Mouse (Mus musculus) c-Kit-negative CD71-positive TER-119-positive erythroid progenitor cells, embryonic 14.5 days (primary cell): Measurements from ENCODE around the gene Mical2.

ENCODE experiments used
- DNase-seq: peaks from one replicate; pipeline ENCODE4 v3.0.0-alpha.2; 2013; ENCODE audit warnings: low read depth, low spot score

Gene Mical2

DNA sequence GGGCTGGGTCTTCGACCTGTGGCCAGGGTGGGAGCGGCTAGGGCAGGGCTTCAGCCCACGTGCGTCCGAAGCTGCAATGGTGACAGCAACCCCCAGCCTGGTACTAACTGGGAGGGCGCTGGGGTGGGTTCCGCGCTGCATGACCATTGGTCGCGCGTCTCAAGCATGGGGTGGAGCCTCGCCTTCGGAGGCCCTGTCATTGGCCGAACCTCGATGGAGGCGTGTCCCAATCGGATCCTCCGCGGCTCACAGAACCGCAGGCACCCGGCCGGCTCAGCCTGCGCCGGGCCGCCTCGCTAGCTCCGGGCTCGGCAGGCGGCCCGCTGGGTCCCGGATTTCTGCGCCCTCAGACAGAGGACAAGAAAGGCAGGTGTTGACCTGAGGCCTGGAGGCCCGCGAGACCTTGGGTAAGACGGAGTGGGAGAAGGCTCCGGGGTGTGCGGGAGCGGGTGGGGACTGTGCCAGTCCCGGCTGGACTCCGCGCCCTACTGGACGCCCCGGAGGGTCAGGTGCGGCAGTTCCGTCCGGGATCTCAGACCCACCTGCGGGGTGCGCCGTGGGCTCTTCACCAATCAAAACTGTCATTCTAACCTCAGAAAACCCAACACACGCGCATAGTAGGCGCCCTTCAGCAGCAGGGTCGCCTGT, at the start of gene Mical2:
Mical2 (plus strand) TSS at position 242 of the 648 bp plus-strand sequence.
- no peak for DNase-seq

DNA sequence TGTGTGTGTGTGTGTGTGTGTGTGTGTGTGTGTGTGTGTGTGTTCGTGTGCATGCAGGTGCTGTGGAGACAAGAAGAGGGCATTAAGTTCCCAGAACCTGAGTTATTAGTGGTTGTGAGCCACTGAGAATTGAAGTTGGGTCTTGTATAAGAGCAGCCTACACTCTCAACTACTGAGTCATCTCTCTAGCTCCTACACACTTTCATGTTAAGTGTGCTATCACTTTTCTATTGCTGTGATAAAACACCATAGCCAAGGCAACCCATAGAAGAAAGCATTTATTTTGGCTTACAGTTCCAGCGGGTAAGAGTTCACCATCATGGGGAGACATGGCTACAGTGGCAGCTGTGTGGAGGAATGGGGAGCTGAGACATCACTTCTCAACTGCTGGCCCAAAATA, 49.0 kb upstream of the Mical2 start:
- no peak for DNase-seq

DNA sequence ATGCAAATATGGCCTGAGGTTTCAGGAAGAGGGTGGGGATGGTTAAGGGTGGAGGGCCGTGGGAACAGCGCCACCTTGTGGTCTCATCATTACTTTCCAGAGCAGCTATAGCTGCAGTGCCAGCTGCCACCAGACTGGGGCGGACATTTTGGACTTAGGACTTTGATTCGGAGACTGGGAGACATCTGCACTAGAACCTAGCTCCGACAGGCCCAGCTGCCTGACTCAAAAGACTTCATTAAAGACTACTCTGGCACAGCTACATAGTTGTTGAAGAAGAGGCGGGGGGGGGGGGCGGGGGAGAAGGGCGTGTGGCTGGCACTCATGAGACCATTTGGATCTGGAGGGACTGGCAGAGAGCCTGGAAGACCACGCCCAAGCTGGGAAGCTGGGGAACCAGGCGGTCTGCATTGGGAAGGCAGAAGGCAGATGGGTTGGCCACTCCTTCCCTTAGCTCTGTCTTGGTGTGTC, 45.4 kb upstream of the Mical2 start:
- peak; percentile 4 for DNase-seq

DNA sequence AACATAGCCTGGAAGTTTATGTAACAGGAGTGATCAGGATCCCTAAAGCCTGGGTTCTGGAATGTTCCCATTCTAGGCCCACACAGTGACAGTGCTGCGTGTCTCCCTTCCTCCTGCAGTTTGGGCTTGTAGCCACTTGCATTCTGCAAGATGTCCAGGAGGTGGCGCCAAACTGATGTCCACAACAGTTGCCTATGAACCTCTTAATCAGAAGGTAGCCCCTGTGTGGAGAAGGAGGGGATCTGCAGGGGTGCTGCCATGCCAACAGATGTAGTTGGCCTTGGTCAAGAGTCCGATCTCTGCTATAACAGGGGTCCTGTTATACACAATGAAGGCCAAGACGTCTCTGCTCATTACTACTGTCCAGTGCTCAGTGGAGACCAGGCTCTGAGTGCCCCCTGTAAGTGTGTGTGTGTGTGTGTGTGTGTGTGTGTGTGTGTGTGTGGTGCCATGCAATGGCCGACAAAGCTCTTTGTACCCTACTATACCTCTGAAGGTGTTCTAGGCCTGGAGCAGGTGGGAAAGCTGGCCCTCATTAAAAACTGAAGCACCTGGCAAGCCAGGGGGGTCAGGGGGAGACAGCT, 42.3 kb upstream of the Mical2 start:
- DNase-seq = peak; percentile 46

DNA sequence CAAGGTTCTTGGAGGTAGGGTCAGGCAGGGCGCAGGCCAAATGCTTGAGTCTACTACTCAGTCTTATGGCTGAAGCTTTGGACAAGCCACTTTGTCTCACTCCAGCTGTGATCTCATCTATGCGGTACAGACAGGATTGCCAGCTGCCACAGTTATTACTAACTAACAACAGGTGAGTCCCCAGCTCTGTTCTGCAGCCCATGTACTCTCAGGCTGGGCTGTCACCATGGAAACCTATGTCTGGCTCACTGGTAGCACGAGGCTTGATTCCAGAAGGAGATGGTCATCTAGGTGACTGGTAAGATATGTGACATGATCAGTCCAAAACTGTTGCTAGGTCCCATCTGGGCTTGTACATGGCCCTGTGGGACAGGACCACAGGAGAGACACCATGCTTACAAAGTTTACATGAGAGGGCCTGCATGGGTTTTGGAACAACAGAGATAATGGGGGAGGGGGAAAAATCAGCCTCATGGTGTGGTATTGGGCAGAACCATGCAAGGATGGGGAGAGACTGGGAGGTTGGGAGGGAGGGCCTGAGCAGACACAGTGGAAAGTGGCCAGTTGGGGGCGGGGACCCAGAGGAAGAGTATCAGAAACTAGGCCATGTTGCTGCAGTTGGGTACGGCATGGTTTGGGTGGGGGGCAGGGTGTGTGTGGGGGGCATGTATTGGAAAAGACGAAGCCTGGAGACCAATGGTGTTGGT, 41.0 kb upstream of the Mical2 start:
- DNase-seq = no peak

DNA sequence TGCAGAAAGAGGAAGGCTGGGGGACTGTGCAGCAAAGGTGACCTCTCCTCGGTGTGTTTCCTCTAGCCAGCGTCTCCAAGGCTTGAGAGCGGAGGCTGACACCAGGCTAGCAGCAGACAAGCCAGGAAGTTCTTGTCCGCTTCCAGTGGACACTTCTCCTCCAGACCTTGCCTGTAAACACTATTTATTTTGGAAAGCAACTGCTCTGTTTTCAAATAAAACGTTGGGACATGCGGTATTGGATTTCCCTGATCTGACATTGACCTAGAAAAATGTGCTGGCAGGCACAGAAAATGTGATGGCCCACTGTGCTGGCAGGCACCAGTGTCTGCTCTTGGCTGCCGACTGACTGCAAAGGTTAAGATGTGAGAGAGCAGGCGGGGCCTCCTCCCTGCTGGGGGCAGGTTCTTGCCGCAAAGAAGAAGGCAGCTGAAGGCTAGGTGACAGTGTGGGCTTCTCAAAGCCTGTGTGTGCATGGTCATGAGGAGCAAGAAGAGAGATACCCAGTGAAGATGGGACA, 40.4 kb upstream of the Mical2 start:
- no peak for DNase-seq

DNA sequence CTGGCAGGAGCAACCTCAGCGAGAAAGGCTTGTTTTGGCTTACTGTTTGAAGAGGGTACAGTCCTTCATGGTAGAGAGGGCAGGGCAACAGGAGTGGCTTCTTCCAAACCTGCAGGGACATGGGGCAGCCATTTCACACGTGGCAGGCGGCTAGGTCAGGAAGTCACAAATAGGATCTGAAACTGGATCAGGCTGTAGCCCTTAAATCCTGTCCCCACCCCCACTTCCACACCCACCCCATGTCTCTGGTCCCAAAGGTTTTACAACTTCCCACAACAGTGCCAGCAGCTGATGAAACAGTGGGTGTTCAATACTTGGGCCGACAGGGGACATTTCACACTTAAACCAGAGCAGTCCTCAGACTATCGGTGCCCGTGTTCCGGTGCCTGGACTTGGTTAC, 38.8 kb upstream of the Mical2 start:
- DNase-seq = no peak

DNA sequence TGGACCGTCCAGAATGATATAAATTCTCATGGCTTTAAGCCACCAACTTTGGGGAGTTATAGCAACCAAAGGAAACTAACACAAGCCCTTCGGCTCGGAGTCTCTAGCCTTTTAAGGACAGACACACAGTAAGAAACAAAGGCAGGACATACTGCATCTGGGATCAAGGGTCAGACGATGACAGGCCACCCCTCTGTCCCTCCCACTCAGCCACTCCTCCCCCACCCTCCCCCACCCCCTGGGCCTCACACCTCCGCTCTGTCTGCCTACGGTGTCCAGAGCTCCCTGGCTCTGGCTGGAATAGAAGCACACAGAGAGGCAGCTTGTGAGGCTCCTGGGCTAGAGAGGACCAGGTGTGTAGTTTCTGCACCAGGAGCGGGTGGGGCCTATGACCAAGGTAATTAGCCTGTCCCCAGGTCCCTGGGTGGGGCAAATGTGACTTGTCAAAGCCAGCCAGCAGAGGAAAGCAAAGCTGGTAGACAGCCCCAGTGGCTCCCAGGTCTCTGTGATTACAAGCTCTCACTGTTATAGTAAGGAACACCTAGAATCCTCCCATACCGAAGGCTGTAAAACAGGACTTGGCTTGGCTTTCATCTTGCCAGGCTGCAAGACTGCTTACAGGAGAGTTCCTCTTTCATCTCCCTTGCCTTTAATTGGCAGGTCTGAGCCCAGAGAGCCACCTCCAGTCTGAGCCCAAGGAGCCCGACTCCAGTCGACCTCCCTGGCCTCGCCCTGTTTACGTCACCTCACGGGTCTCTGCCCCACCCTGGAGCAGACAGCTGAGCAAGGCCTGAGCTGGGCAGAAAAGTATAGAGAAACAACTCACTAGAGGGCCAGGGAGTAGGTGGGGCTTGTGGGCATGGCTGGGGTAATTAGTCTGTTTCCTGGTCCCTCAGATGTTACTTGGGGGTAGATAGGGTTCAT, 37.9 kb upstream of the Mical2 start:
- no peak for DNase-seq

DNA sequence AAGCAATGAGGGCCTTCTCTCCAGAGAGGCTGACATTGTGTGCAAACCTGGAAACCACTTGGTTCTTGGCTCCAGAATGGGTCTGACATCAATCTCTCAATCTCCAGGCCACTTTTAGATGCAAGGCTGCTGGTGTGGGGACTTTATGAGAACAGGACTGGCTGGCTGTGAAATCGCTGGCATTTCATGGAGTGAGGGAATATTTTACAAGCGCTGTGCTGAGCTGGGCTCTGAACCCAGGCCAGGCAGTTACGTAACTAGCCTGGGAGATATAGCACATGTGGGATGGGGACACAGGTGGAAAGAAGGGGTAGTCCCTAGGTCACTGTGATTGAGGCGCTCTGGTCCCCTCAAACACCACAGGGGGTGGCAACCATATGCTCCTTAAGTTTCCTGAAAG, 33.4 kb upstream of the Mical2 start:
- DNase-seq = no peak

DNA sequence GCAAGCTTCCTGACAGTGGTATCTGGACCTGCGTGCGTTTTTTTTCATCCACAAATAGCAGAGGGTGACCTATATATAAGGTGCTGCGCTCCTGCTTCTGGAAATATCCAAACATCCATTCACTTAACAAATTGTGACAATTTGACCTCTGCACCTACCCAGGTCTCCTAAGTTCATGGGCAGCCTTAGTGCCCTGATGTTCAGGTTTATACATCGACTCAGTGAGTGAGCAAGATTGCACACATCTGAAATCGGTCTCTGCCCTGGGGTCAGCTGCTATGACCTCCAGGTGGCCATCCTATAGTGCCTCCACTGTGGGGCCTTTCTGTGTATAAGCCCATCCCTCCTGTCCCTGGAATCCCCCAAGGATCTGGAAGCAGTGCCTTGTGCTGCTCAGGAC, 32.9 kb upstream of the Mical2 start:
- DNase-seq = no peak

DNA sequence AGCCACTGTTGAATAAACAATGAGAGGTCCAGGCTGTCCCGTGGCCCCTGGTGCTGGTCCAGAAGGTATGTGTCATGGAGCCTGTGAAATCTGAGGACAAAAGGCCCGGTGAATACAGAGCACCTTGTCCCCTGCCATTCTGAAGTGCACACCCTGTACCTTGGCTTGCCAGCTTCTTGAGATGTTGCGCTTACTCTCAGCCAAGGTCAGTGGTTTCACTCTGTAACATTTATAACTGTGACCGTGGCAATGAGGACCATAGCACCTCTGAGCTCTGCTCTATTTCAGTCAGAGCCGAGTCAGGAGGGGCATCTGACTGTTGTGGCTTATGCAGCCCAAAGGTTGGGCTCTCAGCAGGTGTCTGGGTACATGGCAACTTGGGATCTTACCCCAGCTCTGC, 31.4 kb upstream of the Mical2 start:
- no peak for DNase-seq

DNA sequence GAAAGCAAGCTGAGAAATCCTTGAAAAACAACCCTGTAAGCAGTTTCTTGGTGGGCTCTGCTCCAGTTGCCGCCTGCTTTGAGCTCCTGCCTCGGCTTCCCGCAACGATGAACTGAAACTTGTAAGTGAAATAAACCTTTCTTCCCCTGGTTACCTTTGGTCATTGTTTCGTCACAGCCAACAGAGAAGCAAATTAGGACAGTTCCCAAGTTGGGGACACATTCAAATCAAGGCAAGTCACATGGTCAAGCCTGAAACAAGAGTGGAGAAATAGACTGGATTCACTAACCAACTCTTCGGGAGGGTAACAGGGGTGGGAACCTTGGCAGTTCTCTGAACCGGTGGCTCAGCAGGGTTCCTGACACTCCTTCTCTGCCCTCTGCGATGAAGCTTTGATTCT, 28.2 kb upstream of the Mical2 start:
- DNase-seq = no peak

DNA sequence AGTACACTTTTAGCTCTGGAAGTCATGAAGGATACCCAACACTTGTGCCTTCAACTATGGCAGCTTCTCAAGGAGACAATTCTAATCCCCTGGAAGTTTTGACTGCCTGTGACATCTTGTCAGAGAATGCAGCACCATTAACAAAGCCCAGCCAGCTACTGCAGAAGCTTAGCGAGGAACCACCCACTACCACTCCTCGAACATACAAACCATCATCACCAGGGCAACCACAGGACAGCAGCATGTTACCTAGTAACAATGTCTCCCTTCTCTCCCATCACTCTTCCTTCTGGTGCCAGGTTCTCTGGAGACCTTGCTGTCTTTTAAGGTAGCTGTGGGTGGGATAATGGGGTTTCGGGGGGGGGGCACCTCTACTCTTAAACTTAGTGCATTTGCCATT, 26.3 kb upstream of the Mical2 start:
- DNase-seq = no peak

DNA sequence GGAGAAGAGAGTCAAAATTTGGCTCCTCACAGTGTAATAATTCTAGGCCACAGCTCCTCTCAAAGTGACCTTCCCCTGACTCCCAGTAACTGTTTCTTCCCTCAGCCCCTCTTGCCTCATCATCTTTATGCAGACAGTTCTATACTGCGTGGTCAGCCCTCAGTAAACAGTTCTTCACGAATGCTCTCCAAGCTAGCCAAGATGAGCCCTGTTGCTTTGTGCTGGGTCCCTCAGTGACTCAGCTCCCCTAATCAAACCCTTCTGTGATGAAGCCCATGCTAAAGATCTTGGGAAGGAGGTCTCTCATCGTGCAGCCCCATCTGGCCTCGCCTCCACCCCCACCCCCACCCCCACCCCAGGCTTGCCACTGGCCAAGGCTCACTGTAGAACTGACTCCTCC, 24.9 kb upstream of the Mical2 start:
- no peak for DNase-seq

DNA sequence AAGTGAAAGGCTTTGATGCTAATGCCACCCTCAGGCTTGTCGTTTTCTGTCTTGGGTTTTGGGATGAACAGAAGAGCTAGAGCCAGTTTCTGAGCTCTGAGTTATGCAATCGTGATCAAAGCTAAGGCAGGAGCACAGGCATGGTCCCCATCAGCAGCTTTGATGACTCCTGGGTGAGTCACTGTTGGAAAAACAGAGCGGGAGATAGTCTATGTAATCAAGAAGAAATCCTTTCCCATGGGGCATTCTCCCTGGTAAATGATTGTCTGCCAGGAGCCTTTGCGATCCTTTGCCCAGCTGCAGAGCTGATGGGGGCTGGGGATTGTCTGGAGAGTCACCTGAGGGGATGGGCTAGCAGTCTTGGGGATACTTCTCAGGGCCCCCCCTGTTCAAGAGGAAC, 23.5 kb upstream of the Mical2 start:
- no peak for DNase-seq

DNA sequence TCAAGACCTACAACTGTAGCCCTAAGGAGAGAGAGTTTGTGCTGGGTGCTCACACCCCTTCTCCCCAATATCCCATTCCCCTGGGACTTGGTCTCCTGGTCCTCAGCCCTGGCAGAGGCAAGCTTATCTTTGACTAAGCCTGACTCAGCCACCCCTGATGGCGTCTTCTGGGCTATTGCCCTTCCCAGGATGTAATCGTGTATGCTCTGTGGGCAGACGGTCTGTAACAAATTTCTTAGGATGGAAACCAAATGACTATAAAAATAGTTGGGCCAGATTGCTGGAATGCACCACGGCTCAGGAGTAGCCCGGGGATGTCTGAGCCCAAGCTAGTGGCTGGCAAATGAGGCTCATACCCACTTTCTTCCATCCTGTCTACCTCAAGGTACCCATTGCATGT, 22.8 kb upstream of the Mical2 start:
- no peak for DNase-seq

DNA sequence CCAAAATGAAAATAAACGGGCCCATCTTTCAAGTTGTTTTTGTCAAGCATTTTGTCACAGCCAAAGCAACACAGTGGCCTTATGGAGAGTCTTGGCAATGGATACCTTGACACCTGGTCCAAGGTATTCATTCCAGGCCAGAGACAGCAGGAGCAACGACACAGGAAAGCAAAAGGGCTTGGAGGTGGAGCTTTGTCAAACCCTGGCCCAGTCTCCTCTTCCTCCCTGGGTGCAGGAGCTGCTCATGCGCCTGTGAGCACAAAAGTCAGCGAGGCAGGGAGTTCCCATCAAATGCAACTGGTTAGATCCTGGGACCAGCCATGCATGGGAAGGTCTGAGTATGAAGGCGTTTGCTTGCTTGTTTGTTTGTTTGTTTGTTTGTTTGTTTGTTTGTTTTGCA, 21.7 kb upstream of the Mical2 start:
- DNase-seq = no peak

DNA sequence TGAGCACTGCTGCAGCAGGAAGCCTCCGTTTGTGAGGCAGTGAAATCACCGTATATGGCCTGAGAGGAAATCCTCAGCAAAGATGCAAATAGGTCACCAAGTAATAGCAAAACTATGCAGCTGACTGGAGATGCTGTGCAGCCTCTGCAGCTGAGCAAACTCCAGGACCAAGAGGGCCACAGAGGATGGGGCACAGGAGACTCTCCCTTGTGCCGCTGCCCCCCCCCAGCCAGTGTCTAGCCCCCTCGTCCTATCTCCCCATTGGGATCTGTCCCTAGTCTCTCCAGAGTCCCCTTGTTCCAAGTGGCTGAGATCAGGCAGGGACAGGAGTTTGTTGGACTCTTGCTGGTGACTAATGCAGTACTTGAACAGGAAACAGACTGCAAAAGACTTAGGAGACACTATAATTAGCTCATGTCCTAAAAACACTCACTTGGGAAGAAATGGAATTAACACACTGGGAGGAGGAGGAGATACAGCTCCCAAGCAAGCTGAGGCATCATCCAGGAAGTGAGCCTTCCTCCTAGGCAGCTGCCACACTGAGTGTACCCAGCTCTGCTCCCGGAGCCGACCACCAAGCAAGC, 21.2 kb upstream of the Mical2 start:
- DNase-seq = no peak

DNA sequence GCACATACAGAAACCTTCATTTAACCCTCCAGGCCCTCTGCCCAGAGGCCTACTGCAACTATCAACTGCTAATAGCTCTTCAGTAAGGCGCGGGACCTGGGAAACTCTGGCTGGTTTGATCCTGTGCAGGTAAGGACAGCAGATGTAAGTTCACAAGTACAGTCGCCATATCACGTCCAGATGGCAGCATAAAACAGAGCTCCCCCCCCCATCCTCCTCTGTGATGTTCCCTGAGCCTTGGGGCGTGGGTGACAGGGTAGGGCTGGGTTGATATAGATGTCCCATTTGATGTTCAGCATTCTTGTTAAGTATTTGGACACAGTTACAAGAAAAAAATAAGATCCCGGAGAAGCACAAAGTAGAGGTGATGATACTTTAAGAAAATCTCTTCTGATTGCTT, 20.1 kb upstream of the Mical2 start:
- DNase-seq = no peak

DNA sequence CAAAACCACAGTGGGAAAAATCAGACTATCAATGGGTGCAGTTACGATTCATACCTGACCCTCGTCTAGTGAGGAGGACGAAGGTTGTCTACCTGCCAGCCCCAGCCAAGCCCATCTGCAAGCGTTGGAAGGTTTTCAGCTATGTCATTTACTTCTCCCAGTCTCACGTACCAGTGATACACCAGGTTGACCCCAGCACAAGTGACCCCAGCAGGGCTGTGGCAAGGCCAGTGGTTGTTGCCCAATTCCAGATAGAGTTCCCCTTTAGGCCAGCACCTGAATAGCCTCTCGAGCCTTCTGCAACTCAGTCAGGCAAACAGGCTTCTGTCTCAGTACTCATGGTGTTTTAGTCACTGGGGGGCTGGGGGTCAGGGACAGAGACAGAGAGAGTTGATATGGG, 17.9 kb upstream of the Mical2 start:
- DNase-seq = no peak
